Mouse (Mus musculus): ENCODE data around the gene Ttc7b. TPM values are rescaled to one million over a fixed set of nuclear protein-coding genes. Genes with fewer than 3 reads are reported as not detected.

The Ttc7b gene
- polyA plus RNA-seq, 1 experiment from 2014 or later, result 16.1 TPM

DNA sequence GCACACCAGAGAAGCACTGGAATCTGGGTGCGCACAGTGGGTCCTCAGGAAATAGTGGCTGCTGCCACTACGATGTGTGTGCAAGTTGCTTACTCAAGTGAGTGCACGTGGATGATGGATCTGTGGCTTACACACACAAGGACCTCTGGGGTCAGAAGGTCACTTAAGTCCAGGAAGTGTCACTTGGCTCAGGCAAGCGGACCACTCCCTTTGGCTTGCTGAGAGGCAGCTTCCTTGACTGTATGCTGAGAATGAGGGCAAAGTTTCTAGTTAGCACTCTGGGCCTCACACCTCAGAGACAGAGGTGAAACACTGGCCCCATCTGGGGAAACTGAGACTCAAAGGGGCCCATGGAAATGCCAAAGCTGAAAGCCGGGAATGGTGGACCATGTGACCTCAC, 232.6 kb downstream of the Ttc7b start:
- Histone ChIP-seq H3K27ac (ENCODE audit: low read depth, low read length) (no peak overlapping the region), H3K27me3 (ENCODE audit: control insufficient read depth, insufficient read depth, low read length) (no peaks in the 10 kb centered on the region), H3K4me1 (ENCODE audit: control insufficient read depth, insufficient read depth, low read length) (peaks cover 9% of the 10 kb centered on the region; the same call in 1 of the 2 replicates), H3K4me3 (ENCODE audit: low read depth, low read length) (no peak overlapping the region), H3K9ac (ENCODE audit: low read length) (no peak overlapping the region), H3K9me3 (ENCODE audit: control insufficient read depth, low read length) (no peaks in the 10 kb centered on the region), H3K36me3 (ENCODE audit: control insufficient read depth, insufficient read depth, low read length) (no peaks in the 10 kb centered on the region), H3K4me2 (ENCODE audit: low read depth) (no peak overlapping the region)
- DNase-seq (ENCODE audit: low spot score) (no peak), ATAC-seq (ENCODE audit: insufficient read depth, low FRiP score, low TSS enrichment) (no peak)
- 81% methylated on average over 5 of the region's 5 CpGs for WGBS

DNA sequence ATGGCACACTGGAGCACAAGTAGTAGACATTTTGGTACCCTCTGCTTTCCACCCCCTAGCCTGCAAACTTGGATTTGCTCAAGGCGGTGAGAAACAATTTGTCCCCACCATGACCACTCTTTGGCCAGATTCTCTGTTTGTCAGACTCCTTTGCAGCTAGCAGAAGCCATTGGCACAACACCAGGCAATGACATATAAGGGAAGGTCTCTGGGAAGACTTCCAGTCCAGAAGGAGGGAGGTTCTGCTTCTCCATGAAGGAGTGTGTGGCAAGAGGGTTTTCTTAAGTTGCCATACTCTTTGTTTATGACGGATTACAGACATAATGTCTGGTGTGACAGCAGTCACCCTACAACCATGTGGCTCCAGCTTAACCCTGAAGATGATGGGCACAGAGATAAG, 233.1 kb downstream of the Ttc7b start:
- H3K4me3 ChIP-seq (ENCODE audit: low read depth, low read length), result no peak overlapping the region
- no peak overlapping the region for H3K4me2 ChIP-seq (ENCODE audit: low read depth)
- H3K4me1 ChIP-seq (ENCODE audit: control insufficient read depth, insufficient read depth, low read length), result peaks cover 9% of the 10 kb centered on the region; the same call in 1 of the 2 replicates
- WGBS, result 97% methylated on average over 2 of the region's 2 CpGs
- H3K9me3 ChIP-seq (ENCODE audit: control insufficient read depth, low read length), result no peaks in the 10 kb centered on the region
- DNase-seq (ENCODE audit: low spot score) (no peak), ATAC-seq (ENCODE audit: insufficient read depth, low FRiP score, low TSS enrichment) (no peak)
- H3K9ac ChIP-seq (ENCODE audit: low read length), result no peak overlapping the region
- H3K36me3 ChIP-seq (ENCODE audit: control insufficient read depth, insufficient read depth, low read length), result no peaks in the 10 kb centered on the region
- H3K27ac ChIP-seq (ENCODE audit: low read depth, low read length), result no peak overlapping the region
- no peaks in the 10 kb centered on the region for H3K27me3 ChIP-seq (ENCODE audit: control insufficient read depth, insufficient read depth, low read length)

DNA sequence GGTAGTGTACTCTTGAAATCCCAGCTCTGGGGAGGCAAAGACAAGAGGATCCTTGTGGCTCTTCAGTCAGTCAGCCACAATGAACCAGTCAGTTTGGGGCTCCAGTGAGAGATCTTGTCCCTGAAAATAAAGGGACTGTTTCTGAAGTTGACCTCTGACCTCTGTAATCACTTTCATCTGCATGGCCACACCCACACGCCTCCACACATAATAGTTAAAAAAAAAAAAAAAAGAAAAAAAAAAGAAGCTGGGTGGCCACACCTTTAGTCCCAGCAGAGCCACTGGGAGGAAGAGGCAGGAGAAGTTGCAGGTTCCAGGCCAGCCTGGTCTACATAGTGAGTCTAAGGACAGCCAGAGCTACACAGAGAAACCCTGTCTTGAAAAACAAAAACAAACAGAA, 237.3 kb downstream of the Ttc7b start:
- H3K36me3 ChIP-seq (ENCODE audit: control insufficient read depth, insufficient read depth, low read length), result no peaks in the 10 kb centered on the region
- H3K4me2 ChIP-seq (ENCODE audit: low read depth), result no peak overlapping the region
- H3K27ac ChIP-seq (ENCODE audit: low read depth, low read length), result peak overlapping the region; percentile 61; the same call in 1 of the 2 replicates
- H3K9me3 ChIP-seq (ENCODE audit: control insufficient read depth, low read length), result no peaks in the 10 kb centered on the region
- H3K4me1 ChIP-seq (ENCODE audit: control insufficient read depth, insufficient read depth, low read length), result peaks cover 6% of the 10 kb centered on the region
- 33% methylated on average over 1 of the region's 1 CpGs for WGBS
- DNase-seq (ENCODE audit: low spot score), result no peak
- H3K9ac ChIP-seq (ENCODE audit: low read length), result no peak overlapping the region
- H3K4me3 ChIP-seq (ENCODE audit: low read depth, low read length), result no peak overlapping the region
- no peak for ATAC-seq (ENCODE audit: insufficient read depth, low FRiP score, low TSS enrichment)
- no peaks in the 10 kb centered on the region for H3K27me3 ChIP-seq (ENCODE audit: control insufficient read depth, insufficient read depth, low read length)

DNA sequence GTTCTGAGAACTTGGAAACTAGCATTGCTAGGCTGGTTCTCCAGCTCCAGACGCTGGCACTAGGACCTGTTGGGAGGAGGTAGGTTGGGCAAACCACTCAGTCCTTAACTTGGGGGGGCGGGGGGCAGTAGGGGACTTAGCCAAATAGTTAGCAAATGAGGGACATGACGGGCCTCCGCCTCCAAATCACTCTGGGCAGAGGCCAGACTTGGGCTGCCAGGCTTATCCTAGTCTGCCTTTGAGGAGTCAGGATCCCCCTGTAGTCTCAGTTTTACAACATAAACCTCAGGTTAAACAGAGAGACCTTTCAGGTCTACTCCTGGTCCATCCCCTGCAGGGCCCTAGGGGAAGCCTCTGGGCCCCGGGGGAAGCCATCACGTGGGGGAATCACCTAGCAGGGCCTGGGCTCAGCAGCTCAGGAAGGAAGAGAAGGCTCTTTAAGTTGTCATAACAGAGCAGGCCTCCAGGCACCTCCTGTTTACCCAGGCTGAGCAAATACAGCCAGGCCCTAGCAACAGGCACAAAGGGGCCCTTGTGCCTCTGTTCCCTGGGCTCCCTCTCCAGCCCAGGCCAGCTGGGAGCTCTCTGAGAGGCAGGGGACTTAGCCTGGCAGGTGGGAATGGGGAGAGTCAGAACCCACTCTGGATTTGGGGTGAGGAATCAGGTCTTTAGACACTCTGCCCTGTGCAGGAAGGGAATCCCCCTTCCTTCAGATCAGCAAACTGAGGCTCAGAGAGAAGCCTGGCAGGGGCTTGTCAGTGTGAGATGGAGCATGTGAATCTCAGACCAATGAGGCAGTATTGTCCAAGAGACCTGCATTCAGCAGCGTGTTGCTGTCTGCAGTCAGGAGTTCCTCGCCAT, 238.4 kb downstream of the Ttc7b start:
- Histone ChIP-seq H3K9ac (ENCODE audit: low read length) (peak overlapping the region; percentile 19; the same call in 1 of the 2 replicates), H3K4me1 (ENCODE audit: control insufficient read depth, insufficient read depth, low read length) (peaks cover 8% of the 10 kb centered on the region), H3K36me3 (ENCODE audit: control insufficient read depth, insufficient read depth, low read length) (no peaks in the 10 kb centered on the region), H3K9me3 (ENCODE audit: control insufficient read depth, low read length) (no peaks in the 10 kb centered on the region), H3K27me3 (ENCODE audit: control insufficient read depth, insufficient read depth, low read length) (no peaks in the 10 kb centered on the region), H3K27ac (ENCODE audit: low read depth, low read length) (peak overlapping the region; percentile 61), H3K4me2 (ENCODE audit: low read depth) (no peak overlapping the region), H3K4me3 (ENCODE audit: low read depth, low read length) (no peak overlapping the region)
- DNase-seq (ENCODE audit: low spot score) (peak; percentile 55), ATAC-seq (ENCODE audit: insufficient read depth, low FRiP score, low TSS enrichment) (peak; percentile 72)
- WGBS, result 50% methylated on average over 8 of the region's 8 CpGs

DNA sequence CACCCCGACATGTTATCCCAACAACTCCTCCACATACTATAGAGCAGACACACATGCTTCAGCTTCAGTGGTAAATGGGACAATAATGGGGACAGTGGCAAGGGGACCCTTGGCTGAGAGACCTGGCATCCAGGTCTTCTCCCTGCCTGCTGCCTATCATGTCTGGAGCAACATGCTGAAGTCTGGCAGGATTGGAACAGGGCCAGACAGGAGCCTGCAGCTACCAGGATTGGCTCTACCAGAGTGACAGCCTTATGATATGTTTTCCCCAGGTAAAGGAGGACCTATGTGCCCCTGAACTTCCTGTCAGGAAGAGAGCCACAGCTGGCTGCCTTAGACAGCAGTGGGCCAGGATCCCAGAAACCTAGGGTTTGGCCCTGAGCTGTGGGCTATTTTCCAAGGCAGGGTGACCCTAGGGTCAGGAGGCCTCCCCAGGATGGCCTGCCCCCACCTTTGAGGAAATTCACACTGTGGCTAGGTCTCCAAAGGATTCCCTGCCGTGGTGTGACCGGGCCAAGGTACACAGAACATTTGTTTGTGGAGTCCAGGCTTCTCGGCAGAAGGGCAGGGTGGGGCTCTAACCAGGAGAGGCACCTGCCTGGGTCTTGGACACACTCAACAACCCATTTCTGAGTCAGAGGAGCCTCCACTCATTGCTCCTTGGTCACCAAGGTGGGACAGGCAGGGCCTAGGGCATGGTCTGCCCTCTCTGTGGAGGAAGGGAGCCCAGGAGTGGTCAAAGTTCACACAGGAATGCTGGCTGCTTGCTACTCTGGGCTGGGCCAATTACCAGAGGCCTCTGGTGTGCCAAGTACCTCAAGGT, 239.4 kb downstream of the Ttc7b start:
- H3K27ac ChIP-seq (ENCODE audit: low read depth, low read length), result no peak overlapping the region
- DNase-seq (ENCODE audit: low spot score), result no peak
- no peak overlapping the region for H3K4me2 ChIP-seq (ENCODE audit: low read depth)
- no peaks in the 10 kb centered on the region for H3K36me3 ChIP-seq (ENCODE audit: control insufficient read depth, insufficient read depth, low read length)
- no peak for ATAC-seq (ENCODE audit: insufficient read depth, low FRiP score, low TSS enrichment)
- H3K4me1 ChIP-seq (ENCODE audit: control insufficient read depth, insufficient read depth, low read length), result peaks cover 11% of the 10 kb centered on the region
- H3K9me3 ChIP-seq (ENCODE audit: control insufficient read depth, low read length), result no peaks in the 10 kb centered on the region
- H3K4me3 ChIP-seq (ENCODE audit: low read depth, low read length), result no peak overlapping the region
- no peak overlapping the region for H3K9ac ChIP-seq (ENCODE audit: low read length)
- H3K27me3 ChIP-seq (ENCODE audit: control insufficient read depth, insufficient read depth, low read length), result no peaks in the 10 kb centered on the region
- WGBS, result 66% methylated on average over 4 of the region's 4 CpGs

DNA sequence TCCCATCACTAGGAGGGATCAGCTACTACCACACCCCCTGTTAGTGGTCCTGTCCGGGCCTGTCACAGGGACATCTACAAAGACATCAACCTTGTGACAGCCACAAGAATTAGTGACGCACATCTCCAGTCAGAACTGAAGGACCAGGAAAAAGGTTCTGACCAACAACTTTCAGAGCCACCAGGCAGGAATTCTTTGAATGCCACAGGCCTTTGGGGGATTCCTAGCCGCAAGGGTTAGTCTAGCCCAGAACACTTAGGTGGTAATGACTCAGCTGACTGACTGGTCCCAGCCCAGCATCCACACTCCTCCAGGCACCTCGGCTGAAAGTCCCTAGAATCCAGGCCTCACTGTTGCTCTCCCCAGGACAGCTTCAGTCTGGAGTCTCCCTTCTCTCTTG, 240.7 kb downstream of the Ttc7b start:
- no peak overlapping the region for H3K4me2 ChIP-seq (ENCODE audit: low read depth)
- no peak for DNase-seq (ENCODE audit: low spot score)
- peaks cover 11% of the 10 kb centered on the region for H3K4me1 ChIP-seq (ENCODE audit: control insufficient read depth, insufficient read depth, low read length)
- 84% methylated on average over 4 of the region's 4 CpGs for WGBS
- H3K27me3 ChIP-seq (ENCODE audit: control insufficient read depth, insufficient read depth, low read length), result no peaks in the 10 kb centered on the region
- no peak overlapping the region for H3K27ac ChIP-seq (ENCODE audit: low read depth, low read length)
- no peaks in the 10 kb centered on the region for H3K9me3 ChIP-seq (ENCODE audit: control insufficient read depth, low read length)
- ATAC-seq (ENCODE audit: insufficient read depth, low FRiP score, low TSS enrichment), result no peak
- H3K36me3 ChIP-seq (ENCODE audit: control insufficient read depth, insufficient read depth, low read length), result no peaks in the 10 kb centered on the region
- H3K9ac ChIP-seq (ENCODE audit: low read length), result no peak overlapping the region
- no peak overlapping the region for H3K4me3 ChIP-seq (ENCODE audit: low read depth, low read length)

DNA sequence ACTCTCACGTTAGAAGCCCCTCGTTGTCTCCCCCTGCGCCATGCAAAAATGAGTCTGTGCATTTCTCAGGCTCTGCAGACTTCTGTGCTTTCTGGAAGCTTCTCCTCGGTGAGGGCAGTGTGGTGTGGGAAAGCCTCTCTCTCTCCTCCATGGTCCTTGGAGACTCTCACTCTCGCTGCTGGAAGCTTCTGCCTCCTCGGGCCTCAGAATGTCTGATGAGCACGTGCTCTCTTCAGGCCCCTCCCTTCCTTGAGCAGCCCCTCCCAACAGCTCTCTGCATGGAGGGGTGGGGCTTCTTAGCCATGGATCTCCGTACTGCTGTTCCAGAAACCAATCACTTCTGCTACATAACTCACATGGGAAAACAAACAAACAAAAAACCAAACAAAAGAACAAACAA, 242.3 kb downstream of the Ttc7b start:
- Histone ChIP-seq H3K36me3 (ENCODE audit: control insufficient read depth, insufficient read depth, low read length) (no peaks in the 10 kb centered on the region), H3K4me2 (ENCODE audit: low read depth) (no peak overlapping the region), H3K27me3 (ENCODE audit: control insufficient read depth, insufficient read depth, low read length) (no peaks in the 10 kb centered on the region), H3K4me1 (ENCODE audit: control insufficient read depth, insufficient read depth, low read length) (peaks cover 11% of the 10 kb centered on the region), H3K9ac (ENCODE audit: low read length) (no peak overlapping the region), H3K9me3 (ENCODE audit: control insufficient read depth, low read length) (no peaks in the 10 kb centered on the region), H3K27ac (ENCODE audit: low read depth, low read length) (no peak overlapping the region), H3K4me3 (ENCODE audit: low read depth, low read length) (no peak overlapping the region)
- ATAC-seq (ENCODE audit: insufficient read depth, low FRiP score, low TSS enrichment) (no peak), DNase-seq (ENCODE audit: low spot score) (no peak)
- WGBS, result 57% methylated on average over 8 of the region's 8 CpGs

DNA sequence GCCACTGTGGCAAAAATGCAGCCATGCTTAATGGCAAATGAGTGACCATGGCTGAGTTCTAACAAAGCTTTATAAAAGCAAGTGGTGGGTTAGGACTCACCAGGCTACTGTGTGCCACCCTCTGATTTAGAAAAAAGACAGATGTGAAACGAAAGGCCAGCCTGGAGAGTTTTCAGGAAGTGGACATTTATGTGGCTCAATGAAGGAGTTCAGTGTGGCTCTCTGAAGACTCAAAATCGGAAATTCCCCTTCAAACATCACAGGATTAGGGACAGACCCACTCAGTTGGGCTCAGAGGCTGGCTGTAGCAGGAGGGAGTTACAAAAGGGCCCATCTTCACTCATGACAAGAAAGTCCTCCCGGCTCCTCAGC, 243.1 kb downstream of the Ttc7b start:
- no peak overlapping the region for H3K4me2 ChIP-seq (ENCODE audit: low read depth)
- H3K9me3 ChIP-seq (ENCODE audit: control insufficient read depth, low read length), result no peaks in the 10 kb centered on the region
- H3K9ac ChIP-seq (ENCODE audit: low read length), result no peak overlapping the region
- no peaks in the 10 kb centered on the region for H3K36me3 ChIP-seq (ENCODE audit: control insufficient read depth, insufficient read depth, low read length)
- peaks cover 11% of the 10 kb centered on the region for H3K4me1 ChIP-seq (ENCODE audit: control insufficient read depth, insufficient read depth, low read length)
- no peaks in the 10 kb centered on the region for H3K27me3 ChIP-seq (ENCODE audit: control insufficient read depth, insufficient read depth, low read length)
- ATAC-seq (ENCODE audit: insufficient read depth, low FRiP score, low TSS enrichment) (no peak), DNase-seq (ENCODE audit: low spot score) (no peak)
- 0 out of 2 replicates have a peak overlapping the region, but pooled peaks have one; percentile 3 for H3K27ac ChIP-seq (ENCODE audit: low read depth, low read length)
- H3K4me3 ChIP-seq (ENCODE audit: low read depth, low read length), result no peak overlapping the region
- WGBS, result 81% methylated on average over 3 of the region's 3 CpGs
